Mouse (Mus musculus) heart, embryonic 14.5 days (tissue): Measurements from ENCODE around the gene Nid1. TPM values are rescaled to one million over a fixed set of nuclear protein-coding genes. Genes with fewer than 3 reads are reported as not detected.
A peak's percentile ranks its signal among the peaks of the same experiment; 100 is the strongest.
"Not testable (repeated sequence)": the region's sequence is repeated elsewhere in the genome, so short reads cannot be mapped to it uniquely, and the experiment has no call there.

Experiments
- ATAC-seq: fragments of 200-750 bp; cut with Nextera tagmentation; 2 replicates; pipeline ENCODE4 v1.8.0; 2017; ENCODE audit warnings: low read depth, moderate TSS enrichment; ENCODE audit not compliant: insufficient number of reproducible peaks, insufficient read depth, low FRiP score
- H3K27ac ChIP-seq, 2 experiments: fragments of 200-500 bp in 1 of 2; fragments of 300-500 bp in 1 of 2; sonication (generic) in 1 of 2; replicated peaks in 1 of 2; 2 replicates each; pipeline ENCODE4 v1.5.1; 2012 to 2014; ENCODE audit warnings: low read depth in 2 of 2, low read length in 2 of 2, control low read depth in 1 of 2, mild to moderate bottlenecking in 1 of 2, mixed read lengths in 1 of 2; ENCODE audit not compliant: control insufficient read depth in 1 of 2, insufficient read depth in 1 of 2
- H3K27me3 ChIP-seq: fragments of 300-500 bp; sonication (generic); 2 replicates; pipeline ENCODE4 v1.6.1; 2014; ENCODE audit warnings: mild to moderate bottlenecking, low read length, control low read depth; ENCODE audit not compliant: control insufficient read depth, insufficient read depth
- H3K36me3 ChIP-seq: fragments of 300-500 bp; sonication (generic); 2 replicates; pipeline ENCODE4 v1.6.1; 2014; ENCODE audit warnings: mild to moderate bottlenecking, control low read depth, low read length, mixed read lengths; ENCODE audit not compliant: control insufficient read depth, insufficient read depth
- H3K4me1 ChIP-seq, 2 experiments: fragments of 200-500 bp in 1 of 2; fragments of 300-500 bp in 1 of 2; sonication (generic) in 1 of 2; 2 replicates each; pipeline ENCODE4 v1.6.1; 2012 to 2014; ENCODE audit warnings: low read length in 2 of 2, control low read depth in 1 of 2, mixed read lengths in 1 of 2; ENCODE audit not compliant: control insufficient read depth in 2 of 2, insufficient read depth in 2 of 2
- H3K4me2 ChIP-seq: fragments of 300-500 bp; sonication (generic); 2 replicates; pipeline ENCODE4 v1.6.1; 2014; ENCODE audit warnings: mild to moderate bottlenecking, low read length
- H3K4me3 ChIP-seq, 2 experiments: fragments of 200-500 bp in 1 of 2; fragments of 300-500 bp in 1 of 2; sonication (generic) in 1 of 2; 2 replicates each; pipeline ENCODE4 v1.5.1; 2012 to 2014; ENCODE audit warnings: low read length in 2 of 2, mild to moderate bottlenecking in 2 of 2, control low read depth in 1 of 2, low read depth in 1 of 2, moderate library complexity in 1 of 2; ENCODE audit not compliant: control insufficient read depth in 1 of 2, insufficient read depth in 1 of 2
- H3K9ac ChIP-seq: fragments of 300-500 bp; sonication (generic); 2 replicates; pipeline ENCODE4 v1.6.1; 2014; ENCODE audit warnings: mild to moderate bottlenecking, low read length
- H3K9me3 ChIP-seq: fragments of 300-500 bp; sonication (generic); 2 replicates; pipeline ENCODE4 v1.6.1; 2016; ENCODE audit warnings: low read length, control low read depth; ENCODE audit not compliant: control insufficient read depth
- WGBS: fragments of 180-500 bp; shearing (Covaris S2); extraction: QIAGEN DNeasy Blood & Tissue Kit; methylation state at CpG from one replicate; pipeline ENCODE4 v1.1.7; 2014; 5-methylcytosine and 5-hydroxymethylcytosine counted together
- polyA plus RNA-seq: library from polyadenylated mRNA; unstranded; fragments of >200 nt; fragmentation: Nextera tagmentation; extraction: Ambion mirVana; gene quantifications from 2 replicates; pipeline ENCODE4 v1.2.1, GENCODE M21; 2014

Gene Nid1
- polyA plus RNA-seq, 1 experiment from 2014 or later: 85.4 TPM

- Histone ChIP-seq H3K4me1 (peaks cover 5 to 9% of the 10 kb centered on the region in 2 experiments), H3K4me3 (no peak overlapping the region), H3K9me3 (no peaks in the 10 kb centered on the region), H3K27me3 (no peaks in the 10 kb centered on the region), H3K36me3 (peaks cover 38% of the 10 kb centered on the region), H3K27ac (no peak overlapping the region), H3K4me2 (no peak overlapping the region), H3K9ac (no peak overlapping the region)
- 81% methylated on average over 4 of the region's 4 CpGs for WGBS
- ATAC-seq: no peak
These were observed 31.2 kb downstream of the Nid1 start for GRCm38 (mm10) chr13:13468513-13468912.

GRCm38 (mm10) chr13:13471334-13471757 is 34.0 kb downstream of the Nid1 start:
- H3K9ac ChIP-seq: no peak overlapping the region
- no peaks in the 10 kb centered on the region for H3K4me1 ChIP-seq
- no peaks in the 10 kb centered on the region for H3K27me3 ChIP-seq
- ATAC-seq: no peak
- H3K36me3 ChIP-seq: peaks cover 44% of the 10 kb centered on the region
- H3K27ac ChIP-seq: no peak overlapping the region
- no peaks in the 10 kb centered on the region for H3K9me3 ChIP-seq
- 84% methylated on average over 3 of the region's 3 CpGs for WGBS
- H3K4me3 ChIP-seq: no peak overlapping the region
- no peak overlapping the region for H3K4me2 ChIP-seq

GRCm38 (mm10) chr13:13474464-13474863 is 37.1 kb downstream of the Nid1 start:
- not testable (repeated sequence) for H3K9me3 ChIP-seq, ATAC-seq, H3K27me3 ChIP-seq, H3K4me3 ChIP-seq, H3K4me2 ChIP-seq, H3K4me1 ChIP-seq, H3K27ac ChIP-seq, H3K9ac ChIP-seq
- WGBS: 48% methylated on average over 2 of the region's 3 CpGs
- H3K36me3 ChIP-seq: peaks cover 54% of the 10 kb centered on the region

DNA sequence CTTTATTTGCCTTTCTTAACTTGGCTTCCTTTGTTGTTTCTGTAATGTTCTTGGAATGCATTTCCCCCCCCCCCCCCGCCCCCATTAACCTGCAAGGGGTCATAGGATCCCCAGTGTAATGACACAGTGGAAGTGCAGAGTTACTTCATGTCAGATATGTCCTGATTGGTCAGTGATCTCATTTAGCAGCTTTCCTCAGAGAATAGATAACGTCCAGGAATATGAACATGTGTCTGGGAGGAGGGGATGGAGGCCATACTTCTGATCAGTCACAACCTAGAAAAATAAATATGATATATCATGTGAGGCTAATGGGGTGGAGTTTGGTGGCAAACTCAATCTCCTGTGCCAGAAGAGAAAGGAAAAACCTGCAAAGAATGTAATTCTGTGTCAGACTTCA is 37.6 kb downstream of the Nid1 start:
- Histone ChIP-seq H3K4me3 (no peak overlapping the region), H3K4me1 (no peaks in the 10 kb centered on the region; a peak in 1 of 4 replicates), H3K27me3 (no peaks in the 10 kb centered on the region), H3K27ac (no peak overlapping the region), H3K36me3 (peaks cover 55% of the 10 kb centered on the region), H3K4me2 (no peak overlapping the region), H3K9me3 (no peaks in the 10 kb centered on the region), H3K9ac (no peak overlapping the region)
- ATAC-seq: no peak
- WGBS: 49% methylated on average over 2 of the region's 2 CpGs

DNA sequence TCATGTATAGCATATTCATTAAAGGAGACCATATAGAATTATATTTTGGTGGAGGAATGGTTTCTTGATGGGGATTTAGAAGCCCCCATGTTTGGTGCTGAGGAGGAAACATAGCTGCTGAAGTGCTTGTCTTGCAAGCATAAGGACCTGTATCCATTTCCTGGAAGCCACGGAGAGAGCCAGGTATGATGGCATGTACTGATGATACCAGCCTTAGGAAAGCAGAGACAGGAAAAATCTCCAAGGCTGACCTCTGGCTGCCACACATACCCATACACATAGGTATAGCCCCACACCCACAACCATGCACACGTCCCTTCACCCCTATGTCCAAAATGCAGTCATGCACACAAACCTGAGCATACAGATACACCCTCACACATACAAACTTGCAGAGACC is 39.2 kb downstream of the Nid1 start:
- peaks cover 0 to 2% of the 10 kb centered on the region in 2 experiments; a peak in 1 of 4 replicates for H3K4me1 ChIP-seq
- H3K9me3 ChIP-seq: no peaks in the 10 kb centered on the region
- 86% methylated on average over 2 of the region's 2 CpGs for WGBS
- H3K27me3 ChIP-seq: no peaks in the 10 kb centered on the region
- no peak overlapping the region for H3K4me2 ChIP-seq
- peaks cover 53% of the 10 kb centered on the region for H3K36me3 ChIP-seq
- H3K27ac ChIP-seq: no peak overlapping the region
- H3K4me3 ChIP-seq: no peak overlapping the region
- ATAC-seq: no peak
- no peak overlapping the region for H3K9ac ChIP-seq

- no peak overlapping the region for H3K27ac ChIP-seq
- ATAC-seq: no peak
- H3K27me3 ChIP-seq: no peaks in the 10 kb centered on the region
- no peak overlapping the region for H3K4me2 ChIP-seq
- no peaks in the 10 kb centered on the region for H3K9me3 ChIP-seq
- 81% methylated on average over 2 of the region's 2 CpGs for WGBS
- H3K4me1 ChIP-seq: peaks cover 0 to 2% of the 10 kb centered on the region in 2 experiments; a peak in 1 of 4 replicates
- H3K36me3 ChIP-seq: peaks cover 55% of the 10 kb centered on the region
- no peak overlapping the region for H3K4me3 ChIP-seq
- no peak overlapping the region for H3K9ac ChIP-seq
These were observed 39.7 kb downstream of the Nid1 start for GRCm38 (mm10) chr13:13477046-13477445.

DNA sequence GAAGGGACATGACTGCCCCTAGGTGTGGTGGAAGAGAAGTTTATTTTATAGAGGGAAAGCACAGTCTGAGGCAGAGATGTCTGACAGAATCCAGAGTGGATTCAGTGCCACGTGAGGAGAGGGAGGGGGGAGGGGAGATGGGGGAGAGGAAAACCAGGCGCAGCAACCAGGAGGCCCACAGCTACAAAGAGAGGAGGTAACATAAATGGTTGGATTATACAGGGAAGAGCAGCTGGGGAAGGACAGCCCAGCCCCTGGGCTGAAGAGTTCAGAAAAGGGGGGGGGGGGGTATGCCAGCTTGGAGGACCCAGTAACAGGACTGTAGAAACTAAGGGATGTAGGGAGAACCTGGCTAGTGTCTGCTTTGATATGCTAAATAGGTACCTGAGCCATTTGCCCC is 42.6 kb downstream of the Nid1 start:
- 5% methylated on average over 2 of the region's 2 CpGs for WGBS
- no peak overlapping the region for H3K27ac ChIP-seq
- H3K27me3 ChIP-seq: no peaks in the 10 kb centered on the region
- H3K4me1 ChIP-seq: peaks cover 0 to 2% of the 10 kb centered on the region in 2 experiments; a peak in 1 of 4 replicates
- H3K4me3 ChIP-seq: no peak overlapping the region
- H3K9ac ChIP-seq: no peak overlapping the region
- no peaks in the 10 kb centered on the region for H3K9me3 ChIP-seq
- peaks cover 65% of the 10 kb centered on the region for H3K36me3 ChIP-seq
- H3K4me2 ChIP-seq: no peak overlapping the region
- ATAC-seq: no peak

- ATAC-seq: 0 out of 2 replicates have a peak, but pooled peaks have one; percentile 40
- no peaks in the 10 kb centered on the region for H3K9me3 ChIP-seq
- H3K4me3 ChIP-seq: no peak overlapping the region
- H3K4me2 ChIP-seq: no peak overlapping the region
- peak overlapping the region; percentile 9 to 37; a peak in 1 of 4 replicates for H3K27ac ChIP-seq
- H3K4me1 ChIP-seq: peaks cover 0 to 2% of the 10 kb centered on the region in 2 experiments; a peak in 1 of 4 replicates
- no peak overlapping the region for H3K9ac ChIP-seq
- 51% methylated on average over 5 of the region's 5 CpGs for WGBS
- peaks cover 66% of the 10 kb centered on the region for H3K36me3 ChIP-seq
- H3K27me3 ChIP-seq: no peaks in the 10 kb centered on the region
These were observed 43.7 kb downstream of the Nid1 start for GRCm38 (mm10) chr13:13481033-13481432.
